Mouse (Mus musculus) retina, embryonic 14.5 days (tissue): ENCODE results near the gene Naa16.

Source experiments
- DNase-seq: peaks from one replicate; pipeline ENCODE4 v3.0.0-alpha.2; 2015; ENCODE audit warnings: low spot score

Gene Naa16

DNA sequence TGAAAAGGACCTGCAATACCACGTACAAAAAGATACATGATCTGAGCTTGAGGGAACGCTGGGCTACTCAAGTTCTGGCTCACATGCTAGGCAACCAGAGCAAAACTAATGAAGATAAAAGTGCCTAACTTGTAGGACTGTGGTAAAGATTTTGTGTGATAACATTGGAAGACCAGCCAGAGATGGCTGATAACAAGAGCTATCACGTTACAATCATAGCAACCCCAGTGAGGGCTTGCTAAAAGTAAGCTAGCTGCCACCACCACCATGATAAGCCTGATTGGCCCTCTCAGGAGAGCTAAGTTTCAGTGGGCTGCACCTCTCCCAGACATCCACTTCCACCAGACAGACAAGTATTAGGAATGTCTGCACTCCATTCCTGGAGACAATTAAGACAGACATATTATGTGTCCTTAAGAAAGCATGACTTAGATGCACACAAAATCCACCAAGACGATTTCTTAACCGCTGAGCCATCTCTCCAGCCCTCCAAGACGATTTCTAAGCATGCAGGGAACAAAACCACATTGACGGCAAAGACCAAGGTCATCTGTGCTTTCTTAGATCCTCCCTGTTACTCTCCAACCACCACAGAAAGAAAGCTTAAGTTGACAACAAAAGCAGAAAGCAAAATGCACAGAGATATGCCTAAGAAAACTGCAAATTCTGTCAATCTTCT, 92.1 kb downstream of the Naa16 start:
- DNase-seq, result no peak

DNA sequence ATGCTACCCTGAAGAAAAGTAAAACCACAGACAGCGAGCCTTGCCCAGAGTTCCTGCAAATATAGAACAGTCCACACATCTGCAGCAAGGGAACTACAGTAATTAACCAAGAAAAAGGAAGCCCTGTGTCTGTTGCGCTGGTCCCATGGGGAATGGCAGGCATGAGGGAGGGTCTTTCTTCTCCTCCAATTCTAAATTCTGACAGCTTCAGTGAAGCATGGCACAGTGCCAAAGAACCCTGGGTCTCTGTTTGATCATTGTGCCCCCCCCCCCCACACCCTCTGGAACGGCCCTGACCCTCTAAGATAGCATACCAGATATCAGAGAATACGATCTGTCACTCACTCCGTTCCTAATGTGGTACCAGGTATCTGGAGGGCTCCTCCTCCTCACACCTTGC, 93.7 kb downstream of the Naa16 start:
- DNase-seq, result no peak

DNA sequence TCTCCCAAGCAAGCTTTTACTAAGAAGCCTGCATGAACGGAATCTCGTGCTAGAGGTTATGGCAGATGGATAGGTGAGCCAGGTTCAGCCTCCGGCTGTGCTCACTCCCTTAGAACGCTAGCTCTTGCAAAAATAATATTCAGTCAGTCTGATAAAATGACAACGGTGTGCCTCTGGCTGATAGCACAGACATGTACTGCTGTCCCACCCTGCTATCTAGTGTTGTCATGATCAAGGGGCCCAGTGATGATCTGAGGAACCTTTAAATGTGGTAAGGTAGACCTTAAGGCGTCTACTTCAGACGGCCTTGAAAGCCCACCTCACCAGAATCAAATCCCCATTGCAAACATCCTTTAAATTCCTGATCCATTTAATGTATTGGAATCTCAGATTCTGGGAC, 94.4 kb downstream of the Naa16 start:
- no peak for DNase-seq

DNA sequence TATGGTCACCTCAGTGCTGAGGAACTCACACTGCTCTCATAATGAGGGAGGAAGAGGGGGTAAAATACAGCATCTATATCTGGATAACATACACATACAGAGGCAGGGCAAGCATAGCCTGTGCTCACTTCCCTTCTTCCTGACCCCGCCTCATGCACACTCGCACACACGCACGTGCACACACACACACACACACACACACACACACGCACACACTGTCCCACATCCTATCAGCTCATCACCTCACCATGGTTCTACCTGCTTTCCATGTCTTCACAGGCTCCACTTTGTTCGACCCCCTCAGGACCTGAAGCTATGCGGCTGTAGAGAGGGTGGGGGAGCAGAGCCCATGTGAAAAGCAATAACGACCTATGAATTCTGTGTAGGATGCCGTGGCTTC, 95.0 kb downstream of the Naa16 start:
- no peak for DNase-seq

DNA sequence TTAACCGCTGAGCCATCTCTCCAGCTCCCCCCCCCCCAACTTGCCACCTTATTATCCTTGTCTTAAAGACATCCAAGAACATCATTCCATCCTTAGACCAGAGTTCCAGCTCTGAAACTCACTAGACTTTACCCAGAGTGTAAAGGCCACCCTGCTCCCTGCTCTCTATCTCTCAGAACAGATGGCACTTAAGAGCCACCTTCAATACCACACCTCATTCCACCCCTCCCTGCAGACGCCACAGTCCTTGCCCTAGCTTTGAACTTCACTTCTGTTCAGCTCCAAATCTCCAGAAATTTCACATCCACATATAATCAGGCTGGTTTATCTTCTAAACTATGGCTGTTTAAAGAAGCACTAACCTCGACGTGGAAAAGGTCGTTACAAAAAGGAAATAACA, 95.6 kb downstream of the Naa16 start:
- DNase-seq, result no peak

DNA sequence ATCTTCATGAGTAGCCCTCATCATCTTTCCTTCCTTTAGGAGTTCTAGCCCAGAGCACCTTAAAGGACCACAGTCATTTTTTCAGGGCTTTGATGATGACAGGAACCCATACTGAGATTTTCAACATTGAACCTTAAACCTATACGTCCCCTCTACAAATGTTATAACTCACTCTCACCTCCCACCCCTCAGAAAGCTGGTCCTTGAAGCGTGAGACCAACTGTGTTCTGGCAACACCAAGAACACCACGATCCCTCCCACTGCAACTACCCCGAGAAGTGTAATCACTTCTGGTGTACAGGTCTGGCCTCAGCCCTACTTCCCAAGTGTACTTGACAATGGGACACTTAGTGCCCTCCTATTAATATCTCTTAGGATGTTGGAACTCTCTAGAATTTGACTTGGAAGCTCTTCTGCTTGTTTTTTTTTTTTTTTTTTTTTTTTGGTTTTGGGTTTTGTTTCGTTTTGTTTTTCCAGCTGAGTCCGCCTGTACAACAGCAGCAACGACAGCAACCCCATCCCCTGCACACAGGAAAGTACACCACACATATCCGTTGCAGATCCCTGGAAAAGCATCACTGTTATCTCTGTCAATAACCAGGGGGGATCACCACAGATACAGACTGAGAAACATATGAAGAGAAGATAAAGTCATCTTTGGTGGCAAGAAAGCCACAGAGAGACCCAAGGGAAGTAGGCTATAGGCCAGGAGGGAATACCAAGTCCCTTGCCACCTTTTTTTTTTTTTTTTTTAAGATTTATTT, 96.3 kb downstream of the Naa16 start:
- DNase-seq, result no peak

DNA sequence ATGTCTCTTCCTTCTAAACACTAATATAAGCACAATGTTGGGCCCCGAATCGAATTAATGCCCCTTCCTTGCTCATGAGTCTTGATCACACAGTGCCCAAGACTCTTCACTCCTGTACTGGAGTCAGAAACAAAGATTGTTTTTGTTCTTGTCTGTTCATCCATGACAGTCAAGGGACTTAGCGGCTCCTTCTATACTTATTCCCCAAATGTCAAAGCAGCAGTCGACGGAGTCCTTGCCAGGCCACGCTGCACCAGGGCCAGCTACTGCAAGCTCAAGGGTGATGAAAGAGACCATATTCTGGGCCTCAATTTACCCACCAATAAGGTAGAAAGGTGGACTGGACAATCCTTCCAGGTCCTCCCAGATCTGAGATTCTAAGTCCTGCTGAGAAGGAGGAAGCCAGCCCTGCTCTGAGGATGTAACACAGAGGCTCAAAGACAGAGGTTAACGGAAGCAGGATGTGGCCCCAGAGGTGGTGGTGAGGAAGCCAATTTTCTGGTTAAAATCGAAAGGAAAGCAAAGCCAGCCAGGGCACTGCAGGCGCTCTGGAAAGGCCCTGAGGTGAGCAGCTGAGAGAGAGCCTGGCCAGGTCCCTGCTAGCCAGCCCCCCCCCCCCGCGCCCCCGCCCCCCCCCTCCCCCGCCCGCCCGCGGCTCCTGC, 97.3 kb downstream of the Naa16 start:
- DNase-seq, result no peak

DNA sequence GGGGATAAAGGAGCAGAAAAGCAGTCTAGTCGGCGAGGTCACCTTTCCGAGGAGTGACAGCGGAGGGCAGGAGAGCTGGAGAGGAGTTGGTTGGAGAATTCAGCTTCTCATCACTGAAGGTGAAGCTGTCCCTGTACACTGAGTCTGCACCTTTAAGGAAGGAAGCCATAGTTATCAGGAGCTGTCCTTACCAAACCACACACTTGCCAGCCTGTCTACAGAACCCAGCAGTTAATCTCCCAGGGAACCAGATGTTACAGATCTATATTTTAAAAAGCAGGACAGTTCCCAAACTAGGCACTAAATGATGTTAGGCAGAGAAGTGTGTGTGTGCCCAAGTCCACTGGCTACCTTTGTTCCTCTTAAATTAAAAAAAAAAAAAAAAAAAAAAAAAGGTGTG, 98.9 kb downstream of the Naa16 start:
- no peak for DNase-seq

DNA sequence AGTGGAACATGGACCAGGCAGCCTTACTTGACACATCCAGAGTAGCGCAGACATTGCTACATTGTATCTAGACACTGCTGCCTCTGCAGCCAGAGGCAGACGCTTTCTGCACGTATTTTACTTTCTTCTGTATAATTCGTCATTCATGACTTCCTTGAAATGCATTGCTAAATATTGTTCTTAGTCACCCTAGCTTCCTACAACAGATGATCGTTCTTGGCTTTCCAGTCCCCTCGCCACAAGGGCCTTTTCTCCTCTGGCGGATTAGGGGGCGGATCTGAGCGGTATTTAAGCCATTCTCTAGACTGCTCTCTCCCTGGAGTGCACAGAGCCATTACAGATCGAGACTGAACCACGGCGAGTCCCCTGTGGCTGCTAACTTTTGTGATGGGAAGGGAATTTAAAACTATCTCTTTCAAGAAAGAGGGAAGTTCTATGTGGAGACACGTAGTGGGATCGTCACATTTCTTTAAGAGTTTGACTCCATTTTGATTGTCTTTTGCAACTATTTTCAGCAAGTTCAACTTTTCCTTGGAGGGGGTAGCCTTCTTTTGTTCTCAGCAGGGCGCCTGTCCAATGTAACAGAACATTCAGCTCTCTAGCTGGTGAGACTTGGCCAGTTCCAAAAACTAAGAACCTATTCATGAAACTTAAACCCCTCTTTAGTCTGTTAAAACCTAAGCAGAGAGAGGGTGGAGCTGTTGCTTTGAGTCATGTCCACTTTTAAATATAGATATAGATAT, 99.7 kb downstream of the Naa16 start:
- no peak for DNase-seq

DNA sequence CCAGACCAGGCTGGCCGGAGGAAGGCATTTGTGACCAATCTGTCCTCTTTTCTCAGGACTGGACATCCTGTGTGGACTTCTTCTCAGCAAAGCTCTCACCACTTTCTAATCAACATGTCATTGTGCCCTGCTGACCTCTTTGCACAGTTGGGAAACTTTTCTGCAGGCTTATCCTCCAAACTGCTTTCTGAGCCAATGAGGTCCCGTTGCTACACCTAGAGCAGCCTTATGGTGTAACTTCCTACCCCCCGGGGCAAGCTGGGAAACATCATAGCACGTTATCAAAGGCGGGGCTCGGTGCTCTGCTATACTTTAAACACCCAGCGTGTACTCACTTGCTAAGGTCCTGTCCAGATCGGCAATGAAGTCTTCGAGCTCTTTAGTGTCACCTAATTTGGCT, 100.7 kb downstream of the Naa16 start:
- no peak for DNase-seq

DNA sequence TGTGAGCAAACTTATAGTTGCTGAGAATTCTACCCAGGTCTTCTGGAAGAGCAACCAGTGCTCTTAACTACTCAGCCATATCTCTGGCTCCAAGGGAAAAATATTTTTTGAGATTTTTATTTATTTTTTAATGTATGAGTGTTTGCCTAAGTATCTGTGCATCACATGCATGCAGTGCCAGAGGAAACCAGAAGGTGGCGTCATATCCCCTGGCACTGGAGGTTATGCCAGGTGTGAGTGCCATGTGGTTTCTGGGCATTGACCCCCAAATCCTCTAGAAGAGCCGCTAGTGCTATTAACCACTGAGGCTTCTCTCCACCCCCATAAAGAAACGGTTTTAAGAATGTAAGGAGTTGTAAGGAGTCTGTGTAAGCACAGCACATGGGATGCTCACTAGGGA, 102.3 kb downstream of the Naa16 start:
- DNase-seq, result no peak

DNA sequence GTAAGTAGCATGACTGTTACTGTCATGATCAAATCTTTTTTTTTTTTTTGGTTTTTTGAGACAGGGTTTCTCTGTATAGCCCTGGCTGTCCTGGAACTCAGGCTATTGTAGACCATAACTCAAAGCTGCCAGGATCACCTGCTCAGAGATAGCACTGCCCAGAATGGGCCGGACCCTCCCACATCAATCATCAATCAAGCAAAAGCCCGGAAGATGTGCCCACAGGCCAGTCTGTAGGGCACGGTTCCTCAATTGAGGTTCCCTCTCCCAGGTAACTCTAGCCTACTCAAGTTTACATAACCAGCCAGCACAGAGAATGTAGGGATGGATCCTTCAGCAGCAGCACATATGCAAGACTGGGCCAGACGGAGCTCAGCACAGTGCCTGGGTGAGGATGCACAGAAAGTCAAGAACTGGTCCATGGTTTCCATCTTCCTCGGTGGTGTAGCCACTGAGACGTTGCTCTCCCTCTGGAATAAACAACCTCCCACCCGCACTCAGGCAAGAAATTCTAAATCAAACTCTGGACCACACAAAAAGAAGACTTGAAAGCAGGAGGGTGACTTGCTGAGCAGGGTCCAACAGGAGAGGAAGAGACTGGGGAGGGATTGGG, 103.2 kb downstream of the Naa16 start:
- DNase-seq, result no peak

DNA sequence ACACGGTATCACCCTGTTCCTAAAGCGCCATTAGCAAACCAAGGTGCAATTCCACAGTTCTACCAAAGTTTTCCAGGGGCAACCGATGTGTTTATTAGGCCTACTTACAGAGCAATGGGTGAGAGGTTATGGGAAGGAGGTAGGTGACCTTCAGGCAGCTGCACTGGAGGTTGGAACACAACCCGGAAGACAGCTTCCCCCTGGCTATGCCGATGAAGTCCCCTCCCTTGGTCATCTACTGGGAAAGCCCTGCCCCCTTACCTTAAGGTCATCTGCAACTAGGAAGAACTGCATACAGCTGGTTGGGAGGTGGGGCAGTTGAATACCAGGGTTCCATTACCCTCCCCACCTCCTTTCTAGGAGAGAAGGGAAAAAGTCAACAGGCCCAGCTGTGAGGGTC, 105.0 kb downstream of the Naa16 start:
- DNase-seq, result no peak

DNA sequence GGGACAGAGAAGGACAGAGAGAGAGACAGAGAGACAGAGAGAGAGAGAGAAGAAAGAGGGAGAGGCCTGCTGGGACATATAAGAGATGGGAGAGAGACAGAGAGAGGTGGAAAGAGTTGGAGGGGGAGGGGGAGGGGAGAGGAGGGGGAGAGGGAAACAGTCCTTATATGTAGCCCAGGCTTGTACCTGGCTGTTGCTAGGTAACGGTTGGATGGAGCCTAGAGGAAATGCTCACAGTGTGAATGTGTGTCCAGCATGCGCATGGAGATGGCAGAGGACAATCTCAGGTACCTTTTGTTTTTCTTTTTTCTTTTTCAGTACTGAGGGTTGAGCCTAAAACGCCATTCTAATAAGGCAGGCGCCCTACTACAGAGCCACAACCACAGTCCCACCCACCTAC, 106.0 kb downstream of the Naa16 start:
- DNase-seq, result no peak

DNA sequence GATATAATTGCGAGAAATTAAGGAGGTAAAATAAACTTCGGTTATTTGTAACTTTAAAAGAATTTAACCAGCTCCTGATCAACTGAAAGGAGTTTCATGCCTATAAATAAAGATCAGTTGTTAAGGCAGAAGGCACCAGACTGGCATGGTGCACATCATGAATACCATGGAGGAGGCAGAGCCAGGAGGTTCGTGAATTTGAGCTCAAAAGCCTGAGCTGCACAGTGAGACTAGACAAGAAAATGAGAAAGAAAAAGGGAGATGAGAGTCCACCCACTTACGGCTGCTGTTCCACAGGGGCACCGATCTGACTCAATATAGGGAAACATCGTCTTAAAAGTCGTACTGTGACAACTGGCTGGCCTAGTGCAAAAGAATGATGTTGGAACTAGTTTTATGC, 106.6 kb downstream of the Naa16 start:
- no peak for DNase-seq

DNA sequence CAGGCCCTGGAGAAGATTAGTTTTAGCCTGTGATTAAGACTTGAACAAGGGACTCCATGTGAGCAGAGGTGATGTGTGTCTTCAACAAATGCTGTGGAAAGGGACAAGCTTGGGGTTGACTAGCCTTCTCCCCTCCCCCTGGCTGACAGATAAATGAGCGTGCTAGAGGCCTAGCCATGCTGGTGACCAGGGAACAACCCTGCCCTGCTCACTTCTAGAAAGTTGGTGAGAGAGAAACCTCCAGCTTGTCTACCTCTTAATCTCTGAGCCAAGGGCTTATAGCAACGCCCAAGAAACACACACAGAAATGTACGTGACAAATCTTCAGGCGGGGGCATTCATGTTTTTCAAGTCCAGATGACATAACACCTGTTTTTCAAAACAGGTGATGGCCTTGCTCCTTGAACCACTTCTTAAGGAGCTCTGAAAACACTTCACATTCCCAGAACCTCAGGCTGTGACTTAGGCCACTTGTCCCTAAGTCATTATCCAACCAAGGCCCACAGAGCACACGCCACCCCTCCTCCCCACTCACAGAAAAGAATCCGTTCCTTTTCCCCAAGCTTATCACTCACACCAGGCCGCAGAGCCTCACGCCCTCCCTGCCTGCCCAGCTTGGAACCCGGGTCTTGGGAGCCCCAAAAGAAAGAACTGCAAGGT, 108.6 kb downstream of the Naa16 start:
- no peak for DNase-seq

DNA sequence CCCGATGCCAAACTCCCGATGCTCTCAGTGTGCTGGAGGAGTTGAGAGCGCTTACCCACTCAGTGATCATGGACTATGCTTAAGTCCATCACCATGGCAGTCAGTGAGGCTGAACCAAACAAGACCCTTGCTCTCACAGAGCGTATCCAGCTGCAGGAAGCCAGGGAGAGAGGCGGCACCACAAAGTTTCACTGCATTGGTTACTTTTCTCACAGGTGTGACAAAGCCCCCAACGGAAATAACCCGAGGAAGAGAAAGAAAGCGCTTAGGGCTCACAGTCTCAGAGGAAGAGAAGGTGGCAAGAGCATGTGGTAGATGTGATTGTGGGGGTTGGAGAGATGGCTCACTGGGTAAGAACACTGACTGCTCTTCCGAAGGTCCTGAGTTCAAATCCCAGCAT, 110.1 kb downstream of the Naa16 start:
- DNase-seq, result no peak

DNA sequence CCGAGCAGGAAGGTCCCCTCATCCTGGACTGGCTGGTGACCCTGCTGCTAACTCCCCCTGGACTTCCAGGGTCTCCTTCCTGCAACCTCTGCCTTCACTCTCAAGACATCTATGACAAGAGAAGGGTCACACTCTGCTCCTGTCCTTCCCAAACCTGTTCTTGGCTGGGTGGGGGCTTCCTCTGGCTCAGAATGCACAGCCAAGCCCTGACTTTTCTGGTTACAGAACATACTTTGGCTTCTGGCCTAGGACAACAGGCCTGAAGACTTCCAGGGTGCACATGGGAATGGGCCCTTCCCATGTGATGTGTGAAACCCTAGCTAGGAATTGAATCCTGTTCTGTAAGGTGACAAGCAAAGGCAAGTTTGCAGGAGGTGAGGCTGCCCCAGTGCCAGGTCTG, 111.1 kb downstream of the Naa16 start:
- no peak for DNase-seq

DNA sequence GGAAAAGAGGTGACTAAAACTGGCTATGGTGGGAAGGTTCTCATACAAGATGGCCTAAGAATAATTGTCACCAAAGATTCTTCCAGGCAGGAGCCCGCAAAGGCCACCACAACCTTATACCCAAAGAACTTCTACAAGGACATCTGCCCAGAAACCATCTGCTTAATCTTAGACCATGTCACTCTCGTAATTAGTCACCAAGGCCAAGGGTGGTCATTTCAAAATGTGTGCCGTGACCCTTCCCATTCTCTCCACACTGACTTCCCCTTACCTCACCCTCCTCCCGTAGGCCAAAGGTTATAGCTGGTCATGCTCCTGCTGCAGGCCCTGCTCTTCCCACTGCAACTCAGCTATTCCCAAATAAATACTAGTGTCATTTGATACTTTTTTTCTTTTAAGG, 111.7 kb downstream of the Naa16 start:
- no peak for DNase-seq

DNA sequence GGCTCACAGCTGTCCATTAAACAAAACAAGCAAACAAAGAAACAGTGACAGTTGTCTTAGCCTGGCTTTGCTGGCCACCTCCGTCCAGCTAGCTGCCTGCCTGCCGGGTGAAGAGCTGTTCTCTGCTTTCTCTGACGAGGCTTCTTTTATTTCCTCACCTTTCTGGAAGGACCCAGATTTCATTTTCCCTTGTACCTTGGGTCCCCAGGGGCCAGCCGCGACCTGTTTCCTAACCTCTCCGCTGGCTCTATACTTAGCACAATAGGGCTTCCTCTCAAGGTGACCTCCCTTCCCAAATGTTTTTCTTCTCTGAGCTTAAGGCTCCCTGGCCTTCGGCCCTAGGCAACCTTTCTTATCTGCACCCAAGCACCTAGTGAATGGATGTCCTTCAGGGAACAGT, 112.7 kb downstream of the Naa16 start:
- no peak for DNase-seq

DNA sequence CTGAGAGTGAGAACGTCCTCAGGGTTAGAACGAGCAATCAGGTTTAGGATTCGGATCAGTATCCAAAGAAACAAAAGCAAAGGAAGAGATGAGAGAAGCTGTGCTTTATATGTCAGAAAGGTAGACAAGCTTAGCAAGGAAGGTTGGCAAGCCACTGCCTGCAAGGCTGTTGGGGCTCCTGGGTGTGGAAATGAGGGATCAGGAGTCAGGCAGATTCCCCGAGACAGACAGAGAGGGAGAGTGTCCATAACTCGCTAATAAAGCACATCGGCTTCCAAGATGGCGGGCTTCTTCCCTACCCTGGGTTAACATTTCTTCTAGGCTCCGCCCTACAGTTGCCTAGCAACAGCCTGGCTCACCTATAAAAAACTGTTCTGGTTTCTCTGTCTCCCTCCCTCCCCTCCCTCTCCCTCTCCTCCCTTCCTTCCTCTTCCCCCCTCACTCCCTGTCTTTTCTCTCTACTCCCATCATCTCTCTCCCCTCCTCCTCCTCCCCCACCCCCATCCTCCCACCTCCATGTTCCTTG, 114.6 kb downstream of the Naa16 start:
- DNase-seq, result no peak

DNA sequence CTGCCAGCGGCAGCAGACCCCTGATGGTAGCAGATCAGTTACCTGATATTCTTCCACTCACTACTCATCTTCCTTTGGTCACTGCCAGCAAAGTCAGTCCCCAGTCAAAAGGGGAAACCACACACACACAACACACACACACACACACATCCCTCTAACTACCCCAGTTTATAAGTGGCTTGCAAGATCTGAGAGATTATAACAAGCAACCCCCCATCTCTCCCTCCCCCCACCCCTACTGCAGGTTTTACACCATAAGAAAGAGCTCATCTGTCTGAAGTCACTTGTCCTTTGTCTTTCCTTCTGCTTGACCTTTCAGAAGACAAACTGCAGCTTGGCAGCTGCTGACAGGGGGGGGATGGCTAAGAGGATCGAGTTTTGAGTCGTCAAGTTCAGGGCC, 115.1 kb downstream of the Naa16 start:
- DNase-seq, result no peak
